Mouse (Mus musculus): ENCODE results near the gene Noc2l. TPM values are rescaled to one million over a fixed set of nuclear protein-coding genes. Genes with fewer than 3 reads are reported as not detected.

Noc2l gene
- total RNA-seq, 2 experiments from 2014 or later = 30.8 to 33.3 TPM

DNA sequence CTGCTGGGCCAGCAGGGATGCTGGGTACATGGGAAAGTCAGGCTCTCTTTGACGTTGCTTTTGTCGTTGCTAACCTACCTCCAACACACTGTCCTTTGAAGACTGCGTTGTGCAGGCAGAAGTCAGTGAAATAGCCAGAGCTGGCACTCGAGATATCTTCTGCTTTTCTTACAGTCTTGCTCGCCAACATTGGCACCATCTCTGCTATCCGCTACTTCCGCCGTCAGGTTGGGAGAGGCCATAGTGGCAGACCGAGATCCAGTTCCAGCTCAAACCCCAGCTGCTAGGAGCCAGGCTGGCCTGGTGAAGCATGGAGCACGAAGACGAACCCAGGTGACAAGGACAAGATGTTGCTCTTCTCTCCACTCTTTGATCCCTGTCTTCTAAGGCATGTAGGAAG lies 15.9 kb upstream of the Noc2l start:
- DNase-seq = peak; percentile 73
- no peak for TF ChIP-seq CTCF (IDR thresholded peaks at IDR 0.05)
- Histone ChIP-seq H3K27ac (peak overlapping the region; percentile 97), H3K4me3 (peak overlapping the region; percentile 64)
- intact Hi-C loops (cut with DNase I) = no loop called here

DNA sequence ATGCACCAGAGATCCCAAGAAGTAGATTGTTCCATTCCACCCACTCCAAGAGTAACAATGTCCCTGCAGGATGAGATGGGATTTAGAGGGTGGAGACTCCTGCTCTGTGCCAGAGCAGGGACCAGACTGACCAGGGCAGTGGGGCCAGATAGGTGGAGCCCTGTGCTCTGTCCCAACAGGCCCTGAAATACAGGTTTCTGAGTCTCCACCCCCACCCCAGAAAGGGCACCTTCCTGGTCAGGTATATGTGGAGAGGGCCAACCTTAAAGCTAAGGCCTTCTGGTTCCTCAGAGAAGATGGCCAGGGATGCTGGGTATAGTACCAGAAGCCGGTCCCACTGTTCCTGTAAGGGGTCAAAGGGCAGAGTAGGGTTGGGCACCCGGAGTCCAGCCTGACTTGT lies 11.5 kb upstream of the Noc2l start:
- TF ChIP-seq CTCF (IDR thresholded peaks at IDR 0.05) = no peak
- no peak overlapping the region for H3K4me3 ChIP-seq
- intact Hi-C loops (cut with DNase I) = no loop called here
- H3K27ac ChIP-seq = no peak overlapping the region
- DNase-seq = no peak

DNA sequence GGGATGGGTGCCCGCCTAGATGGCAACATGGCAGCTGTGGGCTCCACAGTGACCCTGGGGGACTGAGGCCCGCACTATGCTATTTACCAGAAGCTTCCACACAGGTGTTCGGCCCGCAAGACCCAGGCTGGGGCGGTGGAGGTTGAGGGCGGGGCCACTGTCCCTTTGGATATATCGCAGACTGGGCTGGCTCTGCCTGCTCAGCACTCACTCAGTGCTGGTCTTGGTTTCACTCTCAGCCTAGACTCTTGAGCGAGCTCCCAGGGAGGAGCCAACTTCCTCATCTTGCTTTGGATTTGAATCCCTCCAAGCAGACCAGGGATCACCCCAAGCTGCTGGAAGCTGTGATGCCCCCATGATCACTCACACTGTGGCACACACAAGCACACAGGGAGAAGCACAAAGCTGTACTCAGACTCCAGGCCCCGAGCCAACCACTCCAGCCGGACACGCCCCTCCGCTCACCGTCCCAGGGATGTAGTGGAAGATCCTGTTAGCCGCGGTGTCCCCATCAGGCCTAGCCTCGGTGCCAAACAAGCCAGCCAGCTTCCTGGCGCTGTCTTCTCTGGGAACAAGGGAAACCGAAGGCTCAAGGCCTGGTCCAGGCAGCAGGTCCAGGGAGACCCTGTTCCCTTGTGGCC lies 7.9 kb upstream of the Noc2l start:
- intact Hi-C loops (cut with DNase I) = no loop called here
- no peak for TF ChIP-seq CTCF (IDR thresholded peaks at IDR 0.05)
- peak; percentile 47 for DNase-seq
- H3K4me3 ChIP-seq = peak overlapping the region; percentile 42
- peak overlapping the region; percentile 5; the same call in 1 of the 2 replicates for H3K27ac ChIP-seq

DNA sequence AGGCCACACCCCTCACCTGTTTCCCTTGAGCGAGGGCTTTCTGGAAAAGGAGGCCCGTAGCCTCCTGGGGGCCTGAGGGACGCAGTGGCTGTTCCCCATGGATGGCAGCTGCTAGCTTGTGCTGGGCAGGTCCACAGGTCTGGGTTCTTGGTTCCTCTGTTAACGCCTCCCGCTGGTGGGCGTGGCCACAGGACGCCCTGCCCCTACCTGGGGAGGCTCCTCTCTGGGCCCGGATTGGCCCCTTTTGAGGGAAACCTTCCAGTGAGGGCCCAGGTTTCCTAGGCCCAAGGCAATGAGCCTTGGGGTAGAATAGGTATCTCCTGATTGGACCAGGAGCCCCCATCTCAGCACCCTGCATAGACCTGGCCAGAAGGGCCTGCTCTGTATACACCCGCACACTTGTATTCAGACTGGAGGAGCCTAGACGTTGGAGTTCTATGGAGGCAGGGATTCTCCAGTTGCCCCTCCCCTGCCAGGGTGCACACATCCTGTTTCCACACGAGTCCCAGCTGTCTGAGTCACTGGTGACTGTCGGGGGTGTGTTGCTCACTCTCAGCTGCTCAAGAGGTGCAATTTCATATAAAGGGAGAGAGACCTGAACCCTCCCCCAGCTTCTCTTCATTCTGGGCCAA lies 7.3 kb upstream of the Noc2l start:
- Histone ChIP-seq H3K4me3 (peak overlapping the region; percentile 42), H3K27ac (peak overlapping the region; percentile 5; the same call in 1 of the 2 replicates)
- intact Hi-C loops (cut with DNase I) = no loop called here
- TF ChIP-seq CTCF (IDR thresholded peaks at IDR 0.05) = no peak
- no peak for DNase-seq

DNA sequence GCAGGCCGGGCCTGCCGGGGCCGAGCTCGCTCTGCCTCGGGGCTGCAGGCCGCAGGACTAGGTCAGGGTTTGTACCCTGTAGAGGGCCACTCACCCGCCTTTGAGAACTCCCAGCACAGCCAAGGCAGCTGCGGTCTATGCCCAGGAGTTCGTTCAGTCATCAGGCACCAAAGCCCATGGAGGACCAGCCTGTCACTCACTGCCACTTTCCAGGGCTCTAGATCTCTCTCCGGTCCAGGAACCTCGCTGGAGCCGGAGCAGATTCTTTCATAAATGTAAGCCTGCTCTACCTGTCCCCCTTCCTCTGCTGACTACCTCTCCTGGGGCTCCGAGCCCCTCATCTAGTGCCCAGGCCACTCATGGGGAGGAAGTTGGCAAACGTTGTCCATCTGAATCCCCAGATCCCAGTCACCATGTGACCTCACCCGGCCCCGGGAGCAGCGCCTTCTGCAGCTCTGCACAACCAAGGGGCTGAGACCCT lies 1.7 kb upstream of the Noc2l start:
- intact Hi-C loops (cut with DNase I) = loop anchor here (2.0 kb wide), 1 partner anchor 31 kb away; the partner anchor contains the start of gene AW011738
- TF ChIP-seq CTCF (IDR thresholded peaks at IDR 0.05) = no peak
- no peak for DNase-seq
- H3K27ac ChIP-seq = peak overlapping the region; percentile 90
- H3K4me3 ChIP-seq = peak overlapping the region; percentile 92

DNA sequence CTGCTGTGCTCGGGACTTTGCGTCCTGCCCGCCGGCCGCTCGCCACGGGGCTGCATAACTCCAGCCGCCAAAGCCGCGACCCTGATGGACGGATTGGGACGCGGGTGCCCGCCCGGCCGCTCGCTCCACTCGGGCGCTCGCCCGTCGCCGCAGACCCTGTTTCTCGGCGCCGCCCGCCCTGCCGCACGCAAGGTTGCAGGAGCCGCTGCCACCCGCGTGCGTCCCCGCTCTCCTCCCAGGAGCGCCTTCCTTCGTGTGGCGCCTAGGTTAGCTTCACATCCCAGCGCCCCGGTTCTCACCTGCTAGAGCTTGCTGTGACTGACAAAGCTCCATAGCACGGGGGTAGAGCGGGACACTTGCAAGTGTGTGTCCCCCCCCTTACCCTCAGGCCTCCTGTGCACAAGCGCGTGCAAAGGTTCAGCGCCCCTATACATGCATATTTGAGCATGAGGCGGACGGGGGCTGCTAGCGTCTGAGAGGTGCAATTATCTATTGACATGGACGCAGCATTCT lies 1.1 kb upstream of the Noc2l start, which contains the start of gene Plekhn1:
Gene Plekhn1, minus strand, starts transcription at position 157 of the 513 bp plus-strand sequence.
- TF ChIP-seq CTCF (IDR thresholded peaks at IDR 0.05) = no peak
- H3K27ac ChIP-seq = peak within 1 kb of the TSS; percentile 90
- peak; percentile 88 for DNase-seq
- intact Hi-C loops (cut with DNase I) = loop anchor here (2.0 kb wide), 1 partner anchor 32 kb away; the partner anchor contains the start of gene AW011738
- H3K4me3 ChIP-seq = peak within 1 kb of the TSS; percentile 92

DNA sequence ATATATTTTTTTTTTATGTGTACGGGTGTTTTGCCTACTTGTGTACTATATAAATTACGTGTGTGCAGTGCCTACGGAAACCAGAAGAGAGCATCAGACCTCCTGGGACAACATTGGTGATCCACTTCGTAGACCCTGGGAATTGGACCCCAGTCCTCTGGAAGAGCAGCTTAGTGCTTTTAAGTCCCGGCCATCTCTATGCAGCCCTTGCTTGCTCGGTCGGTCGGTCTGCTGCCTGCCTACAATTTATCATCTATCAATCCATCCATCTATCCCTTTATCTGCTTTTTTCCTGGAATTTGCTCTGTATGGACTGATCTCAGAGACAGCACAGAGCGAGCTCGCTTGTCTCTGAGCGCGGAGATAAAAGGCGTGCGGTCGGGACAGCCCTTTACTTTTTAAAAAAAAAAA lies 445 bp upstream of the Noc2l start:
- intact Hi-C loops (cut with DNase I) = loop anchor here (2.0 kb wide), 1 partner anchor 33 kb away; the partner anchor contains the start of gene AW011738
- Histone ChIP-seq H3K27ac (peak overlapping the region; percentile 87), H3K4me3 (peak overlapping the region; percentile 92)
- DNase-seq = no peak
- TF ChIP-seq CTCF (IDR thresholded peaks at IDR 0.05) = peak; percentile 22; the same call in 1 of the 2 replicates

DNA sequence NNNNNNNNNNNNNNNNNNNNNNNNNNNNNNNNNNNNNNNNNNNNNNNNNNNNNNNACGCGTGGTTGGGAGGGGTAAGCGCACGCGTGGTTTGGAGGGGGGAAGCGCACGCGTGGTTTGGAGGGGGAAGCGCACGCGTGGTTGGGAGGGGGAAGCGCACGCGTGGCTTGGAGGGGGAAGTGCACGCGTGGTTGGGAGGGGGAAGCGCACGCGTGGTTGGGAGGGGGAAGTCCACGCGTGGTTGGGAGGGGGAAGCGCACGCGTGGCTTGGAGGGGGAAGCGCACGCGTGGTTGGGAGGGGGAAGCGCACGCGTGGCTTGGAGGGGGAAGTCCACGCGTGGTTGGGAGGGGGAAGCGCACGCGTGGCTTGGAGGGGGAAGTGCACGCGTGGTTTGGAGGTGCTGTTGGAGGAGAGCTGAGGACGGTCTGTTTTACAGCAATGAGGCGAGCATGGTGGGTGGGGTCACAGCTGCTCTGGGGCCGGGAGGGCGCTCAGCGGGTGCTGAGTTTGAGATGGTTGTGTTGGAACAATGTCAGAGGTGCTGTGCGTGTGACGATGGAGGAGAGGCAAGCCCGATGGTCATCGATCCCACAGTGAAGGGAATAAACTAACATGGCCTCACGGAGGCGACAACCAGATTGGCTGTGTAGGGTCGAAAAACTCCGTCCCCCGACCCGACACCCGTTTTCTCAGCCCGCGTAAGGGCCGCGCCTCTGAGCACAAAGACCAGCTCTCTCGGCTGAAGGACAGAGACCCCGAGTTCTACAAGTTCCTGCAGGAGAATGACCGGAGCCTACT lies 1.0 kb downstream of the Noc2l start:
- TF ChIP-seq CTCF (IDR thresholded peaks at IDR 0.05) = no peak
- Histone ChIP-seq H3K27ac (no peak overlapping the region), H3K4me3 (peak overlapping the region; percentile 92)
- intact Hi-C loops (cut with DNase I) = no loop called here
- DNase-seq = no peak

DNA sequence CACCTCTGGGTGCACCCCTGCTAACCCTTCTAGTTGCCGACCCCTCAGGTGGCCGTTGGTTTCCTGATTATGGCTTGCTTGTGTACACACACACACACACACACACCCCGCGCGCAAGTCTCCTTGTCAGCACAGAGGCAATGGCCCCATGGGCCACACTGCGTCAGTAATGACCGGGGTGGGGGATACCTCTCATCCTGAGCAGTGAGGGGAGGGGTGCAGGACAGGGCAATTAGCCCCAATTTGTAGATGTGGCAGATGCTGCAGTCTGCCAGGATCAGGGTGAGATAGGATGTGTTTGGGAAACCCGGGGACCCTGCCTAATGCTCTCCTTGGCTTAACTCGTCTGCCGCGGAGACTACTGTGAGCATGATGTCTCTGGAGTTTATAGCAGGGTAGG lies 13.8 kb downstream of the Noc2l start:
- DNase-seq = no peak
- Histone ChIP-seq H3K4me3 (no peak overlapping the region), H3K27ac (no peak overlapping the region)
- no peak for TF ChIP-seq CTCF (IDR thresholded peaks at IDR 0.05)
- intact Hi-C loops (cut with DNase I) = no loop called here

DNA sequence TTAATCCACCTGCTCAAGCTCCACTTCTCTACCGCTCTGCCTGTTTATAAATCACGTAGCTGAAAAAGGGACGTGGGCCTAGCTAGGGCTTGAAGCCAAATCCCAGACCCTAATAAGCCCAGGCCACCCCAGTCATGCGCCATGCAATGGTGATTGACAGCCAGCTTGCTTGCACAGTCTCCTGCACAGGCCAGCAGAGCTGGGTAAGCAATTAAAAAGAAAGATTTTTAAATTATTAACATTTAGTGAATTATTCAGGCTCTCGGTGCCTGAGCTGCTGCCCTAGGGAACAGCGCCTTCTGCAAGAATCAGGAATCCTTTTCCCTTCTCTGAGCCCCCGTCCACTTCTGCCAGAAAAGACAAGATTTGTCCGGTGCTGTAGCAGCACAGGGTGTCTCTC lies 15.3 kb downstream of the Noc2l start:
- Histone ChIP-seq H3K4me3 (no peak overlapping the region), H3K27ac (no peak overlapping the region)
- intact Hi-C loops (cut with DNase I) = no loop called here
- no peak for DNase-seq
- no peak for TF ChIP-seq CTCF (IDR thresholded peaks at IDR 0.05)

DNA sequence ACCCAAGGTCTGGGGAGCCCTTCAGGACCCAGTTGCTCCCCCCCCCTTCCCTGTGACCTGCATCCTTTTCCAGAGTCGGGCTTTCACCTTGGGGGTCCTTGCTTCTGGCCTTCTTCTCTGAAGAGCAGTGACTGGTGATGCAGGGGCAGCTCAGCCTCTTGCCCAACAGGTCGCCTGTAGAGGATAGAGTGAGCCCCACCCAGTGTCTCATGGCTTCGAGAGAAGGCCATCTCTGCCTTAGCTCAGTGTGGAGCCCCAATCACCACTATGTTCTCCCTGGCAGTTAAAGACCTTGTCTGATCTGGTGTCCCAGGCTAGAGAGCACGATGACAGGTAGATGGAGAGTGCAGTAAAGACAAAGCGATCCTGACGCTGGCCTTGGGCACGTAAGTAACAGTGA lies 16.3 kb downstream of the Noc2l start:
- Histone ChIP-seq H3K27ac (no peak overlapping the region), H3K4me3 (no peak overlapping the region)
- DNase-seq = no peak
- intact Hi-C loops (cut with DNase I) = no loop called here
- TF ChIP-seq CTCF (IDR thresholded peaks at IDR 0.05) = no peak

DNA sequence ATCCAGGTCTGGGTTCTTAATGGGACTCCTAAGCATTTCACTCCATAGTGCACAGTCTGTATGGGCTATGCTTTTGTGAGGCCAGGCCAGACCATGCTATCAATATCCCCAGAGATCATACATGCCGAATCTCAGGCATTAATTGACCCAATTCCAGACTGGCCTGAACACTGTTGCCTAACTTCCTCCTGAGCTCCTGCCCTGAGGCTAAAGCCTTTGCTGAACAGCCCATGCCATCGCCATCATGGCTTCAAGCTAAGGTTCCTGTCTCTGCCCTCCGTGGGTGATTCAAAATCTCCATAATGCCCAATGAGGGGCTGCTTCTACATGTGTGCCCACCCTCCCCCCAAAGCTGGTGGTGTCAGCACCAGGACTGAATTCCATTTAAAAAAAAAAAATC lies 16.8 kb downstream of the Noc2l start:
- intact Hi-C loops (cut with DNase I) = no loop called here
- Histone ChIP-seq H3K4me3 (no peak overlapping the region), H3K27ac (no peak overlapping the region)
- DNase-seq = no peak
- TF ChIP-seq CTCF (IDR thresholded peaks at IDR 0.05) = no peak

All from gastrocnemius, adult 2 months (tissue).